Mouse (Mus musculus): Measurements from ENCODE around the gene Fat1. TPM values are rescaled to one million over a fixed set of nuclear protein-coding genes. Genes with fewer than 3 reads are reported as not detected.
A peak's percentile ranks its signal among the peaks of the same experiment; 100 is the strongest.

The Fat1 gene
- polyA plus RNA-seq, 1 experiment from 2014 or later, result 8.7 TPM

DNA sequence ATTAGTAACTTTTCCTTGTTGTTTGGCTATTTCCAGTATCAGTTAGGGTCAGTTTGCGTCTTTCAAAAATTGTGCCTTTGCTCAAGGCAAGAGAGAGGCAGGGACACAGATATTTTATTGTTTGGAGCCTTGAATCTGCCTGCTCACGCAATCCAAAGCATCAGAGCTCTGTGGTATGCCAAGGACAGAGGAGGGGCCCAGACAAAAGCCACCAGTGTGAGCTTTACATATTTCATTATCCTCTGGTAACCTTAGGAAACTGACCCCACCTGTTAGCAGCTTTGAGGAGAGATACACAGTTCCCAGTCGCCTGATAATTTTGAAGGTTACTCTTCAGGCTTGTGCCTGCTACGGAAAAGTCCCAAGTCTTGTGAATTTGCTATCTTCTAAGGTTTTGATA, 58.1 kb downstream of the Fat1 start:
- no peaks in the 10 kb centered on the region for H3K9me3 ChIP-seq
- no peak overlapping the region for H3K4me3 ChIP-seq
- 43% methylated on average over 4 of the region's 4 CpGs for WGBS
- ATAC-seq (replicated peaks), result no peak
- H3K36me3 ChIP-seq, result no peaks in the 10 kb centered on the region
- H3K9ac ChIP-seq (replicated peaks), result no peak overlapping the region
- H3K27ac ChIP-seq (replicated peaks), result no peak overlapping the region
- H3K4me1 ChIP-seq, result peaks cover 28% of the 10 kb centered on the region
- no peak overlapping the region for H3K4me2 ChIP-seq (replicated peaks)
- H3K27me3 ChIP-seq, result no peaks in the 10 kb centered on the region

GRCm38 (mm10) chr8:44996493-44996892, 61.2 kb downstream of the Fat1 start:
- no peaks in the 10 kb centered on the region for H3K36me3 ChIP-seq
- no peak overlapping the region for H3K9ac ChIP-seq (replicated peaks)
- no peak overlapping the region for H3K4me2 ChIP-seq (replicated peaks)
- peaks cover 36% of the 10 kb centered on the region for H3K4me1 ChIP-seq
- H3K9me3 ChIP-seq, result no peaks in the 10 kb centered on the region
- H3K4me3 ChIP-seq, result no peak overlapping the region
- H3K27ac ChIP-seq (replicated peaks), result no peak overlapping the region
- ATAC-seq (replicated peaks), result no peak
- WGBS, result 33% methylated on average over 3 of the region's 3 CpGs
- no peaks in the 10 kb centered on the region for H3K27me3 ChIP-seq

DNA sequence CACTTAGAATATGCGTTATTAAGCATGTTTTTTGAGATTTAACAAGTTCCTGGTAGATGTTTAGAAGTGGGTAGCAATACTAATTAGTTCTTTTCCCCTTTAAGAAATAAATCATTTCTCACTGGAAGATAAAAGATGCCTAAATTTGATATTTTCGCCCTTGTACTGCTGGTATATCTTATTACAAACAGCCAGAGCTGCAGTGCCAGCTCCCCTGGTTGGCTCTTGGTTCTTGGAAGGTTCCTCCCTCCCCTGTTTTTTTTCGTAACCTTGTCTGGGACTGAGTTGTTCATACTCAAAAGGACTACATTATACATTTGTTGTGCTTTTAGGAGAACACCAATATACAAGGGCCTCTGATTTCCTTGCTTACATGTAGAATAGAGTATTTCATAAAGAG, 62.1 kb downstream of the Fat1 start:
- peaks cover 28% of the 10 kb centered on the region for H3K4me1 ChIP-seq
- 54% methylated on average over 3 of the region's 3 CpGs for WGBS
- H3K27ac ChIP-seq (replicated peaks), result no peak overlapping the region
- H3K9me3 ChIP-seq, result no peaks in the 10 kb centered on the region
- no peak overlapping the region for H3K4me3 ChIP-seq
- no peak for ATAC-seq (replicated peaks)
- no peak overlapping the region for H3K4me2 ChIP-seq (replicated peaks)
- H3K36me3 ChIP-seq, result no peaks in the 10 kb centered on the region
- H3K27me3 ChIP-seq, result no peaks in the 10 kb centered on the region
- H3K9ac ChIP-seq (replicated peaks), result no peak overlapping the region

- ATAC-seq (replicated peaks), result no peak
Measured at GRCm38 (mm10) chr8:44997829-44998228, 62.6 kb downstream of the Fat1 start.

GRCm38 (mm10) chr8:44998275-44998674, 63.0 kb downstream of the Fat1 start:
- Histone ChIP-seq H3K36me3 (no peaks in the 10 kb centered on the region), H3K9ac (replicated peaks) (0 out of 2 replicates have a peak overlapping the region, but pooled peaks have one; percentile 15), H3K9me3 (no peaks in the 10 kb centered on the region), H3K4me1 (peaks cover 29% of the 10 kb centered on the region), H3K4me3 (peak overlapping the region; percentile 17), H3K4me2 (replicated peaks) (peak overlapping the region; percentile 42), H3K27ac (replicated peaks) (0 out of 2 replicates have a peak overlapping the region, but pooled peaks have one; percentile 66), H3K27me3 (no peaks in the 10 kb centered on the region)
- no peak for ATAC-seq (replicated peaks)
- WGBS, result 20% methylated on average over 9 of the region's 9 CpGs

More at GRCm38 (mm10) chr8:44997829-44998228, 62.6 kb downstream of the Fat1 start:
- Histone ChIP-seq H3K27ac (replicated peaks) (no peak overlapping the region), H3K9ac (replicated peaks) (no peak overlapping the region), H3K9me3 (no peaks in the 10 kb centered on the region), H3K4me1 (peaks cover 28% of the 10 kb centered on the region), H3K36me3 (no peaks in the 10 kb centered on the region), H3K4me2 (replicated peaks) (peak overlapping the region; percentile 42; the same call in 1 of the 2 replicates), H3K4me3 (no peak overlapping the region), H3K27me3 (no peaks in the 10 kb centered on the region)
- WGBS, result 18% methylated on average over 6 of the region's 6 CpGs

- H3K27ac ChIP-seq (replicated peaks), result peak overlapping the region; percentile 66
- 2% methylated on average over 11 of the region's 11 CpGs for WGBS
- no peaks in the 10 kb centered on the region for H3K27me3 ChIP-seq
- 0 out of 2 replicates have a peak overlapping the region, but pooled peaks have one; percentile 15 for H3K9ac ChIP-seq (replicated peaks)
- H3K4me2 ChIP-seq (replicated peaks), result peak overlapping the region; percentile 42
- ATAC-seq (replicated peaks), result peak; percentile 92
- H3K4me3 ChIP-seq, result peak overlapping the region; percentile 17
- no peaks in the 10 kb centered on the region for H3K9me3 ChIP-seq
- no peaks in the 10 kb centered on the region for H3K36me3 ChIP-seq
- H3K4me1 ChIP-seq, result peaks cover 34% of the 10 kb centered on the region
Measured at GRCm38 (mm10) chr8:44998681-44999277, 63.5 kb downstream of the Fat1 start.

DNA sequence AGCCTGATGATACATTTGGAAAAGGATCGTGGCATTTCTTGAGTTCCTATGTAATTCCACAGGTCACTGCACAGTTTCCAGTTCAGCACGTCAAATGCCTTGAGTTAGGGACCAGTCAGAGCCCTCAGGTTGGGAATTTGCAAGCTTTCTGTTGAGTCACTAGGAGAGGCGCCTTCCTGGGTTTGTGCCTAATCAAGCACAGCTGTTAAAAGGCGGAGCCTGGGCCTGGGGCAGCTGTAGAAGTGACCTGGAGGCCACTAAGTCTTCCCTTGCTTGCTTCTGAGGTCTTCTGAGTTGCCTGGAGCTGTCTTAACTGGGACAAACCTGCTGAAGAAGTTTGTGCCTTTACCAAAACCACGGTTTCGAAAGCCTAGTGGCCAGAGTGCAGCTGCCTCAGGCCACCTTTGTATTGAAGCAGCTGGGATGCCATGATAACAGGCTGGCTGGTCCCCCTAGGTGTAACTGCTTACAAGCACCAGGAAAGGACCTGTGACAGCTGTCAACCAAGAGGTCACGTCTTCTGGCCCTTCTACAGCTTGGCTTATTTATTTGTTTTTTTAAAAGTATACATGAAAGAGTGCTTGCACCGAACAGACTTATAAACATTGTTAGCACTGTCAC, 66.4 kb downstream of the Fat1 start:
- Histone ChIP-seq H3K4me3 (no peak overlapping the region), H3K27ac (replicated peaks) (no peak overlapping the region), H3K9ac (replicated peaks) (no peak overlapping the region), H3K9me3 (no peaks in the 10 kb centered on the region), H3K4me1 (peaks cover 41% of the 10 kb centered on the region), H3K4me2 (replicated peaks) (no peak overlapping the region), H3K36me3 (no peaks in the 10 kb centered on the region), H3K27me3 (no peaks in the 10 kb centered on the region)
- ATAC-seq (replicated peaks), result no peak
- 64% methylated on average over 8 of the region's 8 CpGs for WGBS

- peaks cover 36% of the 10 kb centered on the region for H3K4me1 ChIP-seq
- ATAC-seq (replicated peaks), result no peak
- no peak overlapping the region for H3K9ac ChIP-seq (replicated peaks)
Measured at GRCm38 (mm10) chr8:45002686-45003085, 67.4 kb downstream of the Fat1 start.

DNA sequence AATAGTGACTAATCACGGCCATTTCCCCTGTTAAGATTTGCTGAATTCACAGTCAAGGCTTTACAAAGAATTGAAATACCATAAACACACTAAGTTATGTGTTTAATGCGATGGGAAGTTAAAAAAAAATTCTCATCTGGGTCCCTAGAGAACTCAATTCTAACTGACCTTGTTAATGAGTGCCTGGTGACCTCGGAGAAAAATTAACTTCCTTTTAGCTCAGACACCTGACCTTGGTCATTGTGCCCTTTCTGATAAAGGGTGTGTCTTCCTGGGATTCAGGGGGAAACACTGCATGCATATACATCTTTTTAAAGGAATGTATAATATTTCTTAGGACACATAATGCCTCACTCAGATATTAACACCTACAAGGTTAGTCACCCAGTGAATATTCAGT, 68.8 kb downstream of the Fat1 start:
- Histone ChIP-seq H3K4me1 (peaks cover 23% of the 10 kb centered on the region), H3K27ac (replicated peaks) (no peak overlapping the region), H3K9me3 (no peaks in the 10 kb centered on the region), H3K27me3 (no peaks in the 10 kb centered on the region), H3K4me2 (replicated peaks) (no peak overlapping the region), H3K4me3 (no peak overlapping the region), H3K9ac (replicated peaks) (no peak overlapping the region), H3K36me3 (no peaks in the 10 kb centered on the region)
- WGBS, result 55% methylated on average over 3 of the region's 3 CpGs
- ATAC-seq (replicated peaks), result no peak

More at GRCm38 (mm10) chr8:45002686-45003085, 67.4 kb downstream of the Fat1 start:
- H3K36me3 ChIP-seq, result no peaks in the 10 kb centered on the region
- WGBS, result 32% methylated on average over 4 of the region's 4 CpGs
- no peaks in the 10 kb centered on the region for H3K27me3 ChIP-seq
- no peaks in the 10 kb centered on the region for H3K9me3 ChIP-seq
- no peak overlapping the region for H3K27ac ChIP-seq (replicated peaks)
- no peak overlapping the region for H3K4me3 ChIP-seq
- no peak overlapping the region for H3K4me2 ChIP-seq (replicated peaks)

DNA sequence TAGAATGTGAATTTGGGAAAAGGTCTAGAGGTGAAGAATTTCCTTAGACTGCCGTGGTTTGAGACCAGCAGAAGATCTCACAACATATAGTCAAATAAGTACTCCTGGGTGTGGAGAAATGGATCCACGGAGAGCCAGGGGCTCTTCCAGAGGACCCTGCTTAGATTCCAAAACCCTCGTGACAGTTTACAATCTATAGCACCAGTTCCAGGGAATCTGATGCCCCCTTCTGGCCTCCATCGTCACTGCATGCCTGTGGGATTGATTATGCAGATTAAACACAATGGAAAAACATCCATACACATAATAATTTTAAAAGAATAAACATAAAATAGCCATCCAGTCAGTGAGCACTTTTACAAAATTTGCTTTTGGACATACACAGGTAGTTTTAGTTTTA, 75.4 kb downstream of the Fat1 start:
- no peak overlapping the region for H3K9ac ChIP-seq (replicated peaks)
- peaks cover 10% of the 10 kb centered on the region for H3K36me3 ChIP-seq
- no peak overlapping the region for H3K27ac ChIP-seq (replicated peaks)
- peak; percentile 58; the same call in 1 of the 2 replicates for ATAC-seq (replicated peaks)
- H3K4me2 ChIP-seq (replicated peaks), result no peak overlapping the region
- H3K4me1 ChIP-seq, result no peaks in the 10 kb centered on the region
- H3K9me3 ChIP-seq, result no peaks in the 10 kb centered on the region
- H3K4me3 ChIP-seq, result no peak overlapping the region
- no peaks in the 10 kb centered on the region for H3K27me3 ChIP-seq
- WGBS, result 29% methylated on average over 4 of the region's 4 CpGs

GRCm38 (mm10) chr8:45011774-45012173, 76.5 kb downstream of the Fat1 start:
- no peak overlapping the region for H3K4me2 ChIP-seq (replicated peaks)
- no peak for ATAC-seq (replicated peaks)
- H3K36me3 ChIP-seq, result peaks cover 10% of the 10 kb centered on the region
- no peaks in the 10 kb centered on the region for H3K4me1 ChIP-seq
- no peak overlapping the region for H3K4me3 ChIP-seq
- H3K9me3 ChIP-seq, result no peaks in the 10 kb centered on the region
- no peak overlapping the region for H3K27ac ChIP-seq (replicated peaks)
- WGBS, result 89% methylated on average over 12 of the region's 12 CpGs
- H3K27me3 ChIP-seq, result no peaks in the 10 kb centered on the region
- H3K9ac ChIP-seq (replicated peaks), result no peak overlapping the region

DNA sequence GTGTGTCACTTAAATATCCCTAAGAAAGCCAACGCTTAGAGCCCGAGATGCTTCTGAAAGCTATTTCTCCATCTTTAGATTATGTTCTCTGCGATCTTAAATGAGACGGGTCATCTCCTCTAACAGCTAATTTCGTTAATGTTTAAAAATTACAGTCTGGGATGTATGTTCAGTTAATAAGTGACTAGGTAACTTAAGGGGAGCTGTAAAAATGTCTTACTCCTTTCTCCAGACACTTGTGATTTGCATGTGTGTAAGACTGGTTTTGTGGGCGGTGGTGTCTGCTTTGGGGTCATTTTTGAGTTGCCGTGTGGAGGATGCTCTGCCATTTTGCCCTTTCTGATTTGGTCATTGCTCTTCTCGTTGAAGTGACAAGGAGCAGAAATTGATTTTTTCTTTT, 78.6 kb downstream of the Fat1 start:
- ATAC-seq (replicated peaks), result no peak
- H3K27me3 ChIP-seq, result no peaks in the 10 kb centered on the region
- peaks cover 10% of the 10 kb centered on the region for H3K36me3 ChIP-seq
- no peak overlapping the region for H3K4me3 ChIP-seq
- no peak overlapping the region for H3K27ac ChIP-seq (replicated peaks)
- no peaks in the 10 kb centered on the region for H3K9me3 ChIP-seq
- no peaks in the 10 kb centered on the region for H3K4me1 ChIP-seq
- 72% methylated on average over 8 of the region's 8 CpGs for WGBS
- no peak overlapping the region for H3K9ac ChIP-seq (replicated peaks)
- no peak overlapping the region for H3K4me2 ChIP-seq (replicated peaks)

All from forebrain, embryonic 15.5 days (tissue).